Mouse (Mus musculus): Measurements from ENCODE around the gene G6pc2. TPM values are rescaled to one million over a fixed set of nuclear protein-coding genes. Genes with fewer than 3 reads are reported as not detected.
A peak's percentile ranks its signal among the peaks of the same experiment; 100 is the strongest.

The G6pc2 gene
- polyA plus RNA-seq, 1 experiment from 2014 or later: 0.34 TPM

- Histone ChIP-seq H3K27ac (ENCODE audit: low read length) (no peak overlapping the region), H3K27me3 (replicated peaks; ENCODE audit: control insufficient read depth, insufficient read depth, low read length) (no peaks in the 10 kb centered on the region), H3K36me3 (ENCODE audit: control insufficient read depth, insufficient read depth, low read length) (no peaks in the 10 kb centered on the region), H3K4me2 (ENCODE audit: low read depth, low read length) (no peak overlapping the region), H3K9ac (ENCODE audit: low read depth, low read length) (no peak overlapping the region), H3K4me3 (ENCODE audit: low read length) (no peak overlapping the region), H3K9me3 (ENCODE audit: control insufficient read depth, low read length) (no peaks in the 10 kb centered on the region), H3K4me1 (ENCODE audit: control insufficient read depth, insufficient read depth, low read length) (no peaks in the 10 kb centered on the region)
- 55% methylated on average over 2 of the region's 2 CpGs for WGBS
- ATAC-seq: peak; percentile 68
Observed at GRCm38 (mm10) chr2:69230137-69230536, 19.3 kb downstream of the G6pc2 start.

DNA sequence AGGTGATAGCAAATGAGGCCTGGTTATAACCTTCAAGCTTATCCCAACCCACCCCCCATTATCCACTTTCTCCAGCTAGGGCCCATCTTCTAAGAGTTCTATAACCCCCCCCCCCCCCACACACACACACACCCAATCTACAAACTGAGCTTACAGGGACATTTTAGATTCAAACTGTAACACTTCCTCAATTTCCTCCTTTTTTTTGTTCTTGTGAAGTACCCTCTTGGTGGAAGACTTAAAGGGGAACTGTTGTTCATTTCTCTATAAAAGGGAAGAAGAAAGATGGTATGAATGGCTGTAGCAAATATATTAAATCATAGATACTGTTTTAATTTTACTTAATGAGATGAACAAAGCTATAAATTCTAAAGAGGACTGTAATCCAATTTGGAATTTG, 21.2 kb downstream of the G6pc2 start:
- Histone ChIP-seq H3K9ac (ENCODE audit: low read depth, low read length) (no peak overlapping the region), H3K27me3 (replicated peaks; ENCODE audit: control insufficient read depth, insufficient read depth, low read length) (no peaks in the 10 kb centered on the region), H3K9me3 (ENCODE audit: control insufficient read depth, low read length) (no peaks in the 10 kb centered on the region), H3K4me3 (ENCODE audit: low read length) (no peak overlapping the region), H3K4me1 (ENCODE audit: control insufficient read depth, insufficient read depth, low read length) (no peaks in the 10 kb centered on the region), H3K27ac (ENCODE audit: low read length) (no peak overlapping the region), H3K36me3 (ENCODE audit: control insufficient read depth, insufficient read depth, low read length) (no peaks in the 10 kb centered on the region), H3K4me2 (ENCODE audit: low read depth, low read length) (no peak overlapping the region)
- no peak for ATAC-seq

DNA sequence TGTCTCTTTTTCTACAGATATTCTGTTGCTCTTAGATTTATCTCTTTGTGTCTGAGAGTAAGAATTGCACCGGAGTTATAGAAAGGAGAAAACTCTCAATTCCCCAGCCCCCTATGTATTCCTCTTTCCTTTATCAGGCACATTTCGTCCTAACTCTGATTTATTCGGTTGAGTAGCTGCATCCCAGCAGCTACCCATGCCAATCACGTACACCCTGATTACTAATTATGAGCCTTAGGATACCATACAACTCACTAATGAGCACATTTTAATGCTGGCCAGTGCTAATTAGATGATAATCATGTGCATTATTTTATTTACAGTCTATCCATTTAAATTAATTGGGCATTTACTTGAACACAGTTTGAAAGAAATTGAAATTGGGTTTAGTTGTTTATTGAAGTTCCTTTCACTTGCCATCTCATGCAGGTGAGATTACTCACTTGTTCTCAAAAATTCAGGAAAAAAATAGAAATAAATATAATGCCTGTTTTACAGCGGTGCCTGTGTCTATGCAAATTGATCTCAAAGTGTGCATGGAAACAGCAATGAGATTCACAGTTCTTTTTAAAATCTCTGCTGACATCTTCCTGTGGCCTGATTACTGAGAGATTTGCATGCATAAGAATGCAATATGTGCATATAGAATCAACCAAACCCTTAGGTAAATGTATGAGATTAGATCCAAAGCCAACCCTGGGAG, 24.3 kb downstream of the G6pc2 start:
- Histone ChIP-seq H3K4me2 (ENCODE audit: low read depth, low read length) (no peak overlapping the region), H3K4me1 (ENCODE audit: control insufficient read depth, insufficient read depth, low read length) (no peaks in the 10 kb centered on the region), H3K27ac (ENCODE audit: low read length) (no peak overlapping the region), H3K4me3 (ENCODE audit: low read length) (no peak overlapping the region), H3K36me3 (ENCODE audit: control insufficient read depth, insufficient read depth, low read length) (no peaks in the 10 kb centered on the region), H3K9me3 (ENCODE audit: control insufficient read depth, low read length) (no peaks in the 10 kb centered on the region), H3K9ac (ENCODE audit: low read depth, low read length) (no peak overlapping the region), H3K27me3 (replicated peaks; ENCODE audit: control insufficient read depth, insufficient read depth, low read length) (no peaks in the 10 kb centered on the region)
- WGBS: 76% methylated on average over 5 of the region's 5 CpGs
- no peak for ATAC-seq

GRCm38 (mm10) chr2:69239315-69239714, 28.4 kb downstream of the G6pc2 start:
- WGBS: 60% methylated on average over 9 of the region's 9 CpGs
- no peaks in the 10 kb centered on the region for H3K9me3 ChIP-seq (ENCODE audit: control insufficient read depth, low read length)
- H3K27ac ChIP-seq (ENCODE audit: low read length): no peak overlapping the region
- H3K4me1 ChIP-seq (ENCODE audit: control insufficient read depth, insufficient read depth, low read length): no peaks in the 10 kb centered on the region
- H3K4me2 ChIP-seq (ENCODE audit: low read depth, low read length): no peak overlapping the region
- H3K4me3 ChIP-seq (ENCODE audit: low read length): no peak overlapping the region
- H3K9ac ChIP-seq (ENCODE audit: low read depth, low read length): no peak overlapping the region
- H3K27me3 ChIP-seq (replicated peaks; ENCODE audit: control insufficient read depth, insufficient read depth, low read length): no peaks in the 10 kb centered on the region
- peak; percentile 44; the same call in 1 of the 2 replicates for ATAC-seq
- no peaks in the 10 kb centered on the region for H3K36me3 ChIP-seq (ENCODE audit: control insufficient read depth, insufficient read depth, low read length)

DNA sequence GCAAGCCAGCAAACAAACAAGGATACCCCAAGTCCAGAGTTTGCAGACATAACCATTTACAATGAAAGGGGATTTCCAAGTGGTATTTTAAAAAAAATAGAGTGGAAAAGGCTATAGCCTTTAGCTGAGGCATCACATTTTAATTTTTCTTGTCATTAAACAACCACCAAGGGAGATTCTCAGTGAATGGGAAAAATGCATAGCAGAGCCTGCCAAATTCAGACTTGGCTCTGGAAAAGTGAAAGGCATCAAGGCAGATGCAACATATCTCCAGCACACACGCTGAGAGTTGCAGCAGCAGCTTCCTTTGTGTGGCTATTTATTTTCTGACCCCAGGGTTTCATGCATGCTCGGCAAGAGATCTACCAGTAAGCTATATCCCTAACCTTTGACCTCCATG, 34.1 kb downstream of the G6pc2 start:
- Histone ChIP-seq H3K36me3 (ENCODE audit: control insufficient read depth, insufficient read depth, low read length) (no peaks in the 10 kb centered on the region), H3K4me2 (ENCODE audit: low read depth, low read length) (no peak overlapping the region), H3K4me1 (ENCODE audit: control insufficient read depth, insufficient read depth, low read length) (no peaks in the 10 kb centered on the region), H3K27ac (ENCODE audit: low read length) (no peak overlapping the region), H3K27me3 (replicated peaks; ENCODE audit: control insufficient read depth, insufficient read depth, low read length) (no peaks in the 10 kb centered on the region), H3K4me3 (ENCODE audit: low read length) (no peak overlapping the region), H3K9ac (ENCODE audit: low read depth, low read length) (no peak overlapping the region), H3K9me3 (ENCODE audit: control insufficient read depth, low read length) (no peaks in the 10 kb centered on the region)
- no peak for ATAC-seq
- WGBS: 44% methylated on average over 2 of the region's 2 CpGs

- Histone ChIP-seq H3K27me3 (replicated peaks; ENCODE audit: control insufficient read depth, insufficient read depth, low read length) (no peaks in the 10 kb centered on the region), H3K4me3 (ENCODE audit: low read length) (no peak overlapping the region), H3K36me3 (ENCODE audit: control insufficient read depth, insufficient read depth, low read length) (no peaks in the 10 kb centered on the region), H3K27ac (ENCODE audit: low read length) (no peak overlapping the region), H3K4me1 (ENCODE audit: control insufficient read depth, insufficient read depth, low read length) (no peaks in the 10 kb centered on the region), H3K4me2 (ENCODE audit: low read depth, low read length) (no peak overlapping the region), H3K9ac (ENCODE audit: low read depth, low read length) (no peak overlapping the region), H3K9me3 (ENCODE audit: control insufficient read depth, low read length) (no peaks in the 10 kb centered on the region)
- WGBS: 93% methylated on average over 1 of the region's 1 CpGs
- no peak for ATAC-seq
Observed at GRCm38 (mm10) chr2:69247081-69247480, 36.2 kb downstream of the G6pc2 start.

GRCm38 (mm10) chr2:69248221-69248755, 37.4 kb downstream of the G6pc2 start:
- no peak overlapping the region for H3K4me2 ChIP-seq (ENCODE audit: low read depth, low read length)
- ATAC-seq: no peak

DNA sequence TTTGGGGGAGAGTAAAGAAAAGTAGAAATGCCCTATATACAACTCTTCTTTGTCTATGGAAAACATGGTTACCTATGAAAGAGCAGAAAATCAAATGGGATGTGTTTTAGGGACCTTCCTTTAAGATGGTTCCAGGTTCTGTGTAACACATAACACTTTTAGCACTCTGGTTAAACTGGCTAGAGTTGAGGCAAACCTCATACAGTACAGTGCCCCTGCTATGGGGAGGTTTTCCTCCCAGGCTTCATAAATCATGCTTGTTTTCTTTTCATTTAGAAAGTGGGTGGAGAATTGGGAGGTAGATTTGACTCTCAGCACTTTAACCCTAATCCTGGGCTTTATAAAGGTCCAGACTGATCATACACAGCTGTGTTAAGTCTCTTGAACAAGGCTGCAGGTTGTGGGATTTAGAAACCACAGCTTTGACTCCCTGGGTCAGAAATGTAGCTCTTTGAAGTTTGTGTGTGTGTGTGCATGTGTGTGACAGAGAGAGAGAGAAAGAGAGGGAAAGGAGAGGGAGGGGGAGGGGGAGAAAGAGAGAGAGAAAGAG, 53.3 kb downstream of the G6pc2 start:
- no peaks in the 10 kb centered on the region for H3K4me1 ChIP-seq (ENCODE audit: control insufficient read depth, insufficient read depth, low read length)
- H3K27me3 ChIP-seq (replicated peaks; ENCODE audit: control insufficient read depth, insufficient read depth, low read length): no peaks in the 10 kb centered on the region
- H3K36me3 ChIP-seq (ENCODE audit: control insufficient read depth, insufficient read depth, low read length): no peaks in the 10 kb centered on the region
- no peak overlapping the region for H3K4me2 ChIP-seq (ENCODE audit: low read depth, low read length)
- H3K4me3 ChIP-seq (ENCODE audit: low read length): no peak overlapping the region
- H3K9me3 ChIP-seq (ENCODE audit: control insufficient read depth, low read length): no peaks in the 10 kb centered on the region
- no peak overlapping the region for H3K9ac ChIP-seq (ENCODE audit: low read depth, low read length)
- no peak for ATAC-seq
- no peak overlapping the region for H3K27ac ChIP-seq (ENCODE audit: low read length)

More at GRCm38 (mm10) chr2:69248221-69248755, 37.4 kb downstream of the G6pc2 start:
- Histone ChIP-seq H3K36me3 (ENCODE audit: control insufficient read depth, insufficient read depth, low read length) (no peaks in the 10 kb centered on the region), H3K27ac (ENCODE audit: low read length) (no peak overlapping the region), H3K4me3 (ENCODE audit: low read length) (no peak overlapping the region), H3K27me3 (replicated peaks; ENCODE audit: control insufficient read depth, insufficient read depth, low read length) (no peaks in the 10 kb centered on the region), H3K9ac (ENCODE audit: low read depth, low read length) (no peak overlapping the region), H3K9me3 (ENCODE audit: control insufficient read depth, low read length) (no peaks in the 10 kb centered on the region), H3K4me1 (ENCODE audit: control insufficient read depth, insufficient read depth, low read length) (no peaks in the 10 kb centered on the region)
- 70% methylated on average over 16 of the region's 16 CpGs for WGBS

- no peaks in the 10 kb centered on the region for H3K27me3 ChIP-seq (replicated peaks; ENCODE audit: control insufficient read depth, insufficient read depth, low read length)
- no peak overlapping the region for H3K9ac ChIP-seq (ENCODE audit: low read depth, low read length)
- H3K36me3 ChIP-seq (ENCODE audit: control insufficient read depth, insufficient read depth, low read length): no peaks in the 10 kb centered on the region
- H3K27ac ChIP-seq (ENCODE audit: low read length): no peak overlapping the region
- ATAC-seq: peak; percentile 44; the same call in 1 of the 2 replicates
- WGBS: 13% methylated on average over 1 of the region's 1 CpGs
- no peaks in the 10 kb centered on the region for H3K9me3 ChIP-seq (ENCODE audit: control insufficient read depth, low read length)
- H3K4me3 ChIP-seq (ENCODE audit: low read length): no peak overlapping the region
- H3K4me2 ChIP-seq (ENCODE audit: low read depth, low read length): no peak overlapping the region
- H3K4me1 ChIP-seq (ENCODE audit: control insufficient read depth, insufficient read depth, low read length): no peaks in the 10 kb centered on the region
Observed at GRCm38 (mm10) chr2:69275875-69276274, 65.0 kb downstream of the G6pc2 start.

Data from intestine, embryonic 16.5 days (tissue).